Mouse (Mus musculus): ENCODE data around the gene Ccndbp1. TPM values are rescaled to one million over a fixed set of nuclear protein-coding genes. Genes with fewer than 3 reads are reported as not detected.

Gene Ccndbp1
- polyA plus RNA-seq, 1 experiment from 2014 or later: 55.6 TPM

GRCm38 (mm10) chr2:120972964-120973363 is 35.2 kb upstream of the Ccndbp1 start:
- Histone ChIP-seq H3K4me3 (ENCODE audit: low read length) (no peak overlapping the region), H3K4me2 (replicated peaks; ENCODE audit: low read depth, low read length) (peak overlapping the region; percentile 33), H3K27ac (ENCODE audit: low read length) (no peak overlapping the region), H3K9ac (replicated peaks; ENCODE audit: low read length) (no peak overlapping the region), H3K4me1 (ENCODE audit: insufficient read depth, low read length) (peaks cover 22% of the 10 kb centered on the region), H3K9me3 (ENCODE audit: low read length) (no peaks in the 10 kb centered on the region), H3K36me3 (ENCODE audit: insufficient read depth, low read length) (no peaks in the 10 kb centered on the region), H3K27me3 (ENCODE audit: insufficient read depth, low read length) (no peaks in the 10 kb centered on the region)
- ATAC-seq (ENCODE audit: low FRiP score, low TSS enrichment): no peak
- WGBS: 15% methylated on average over 5 of the region's 5 CpGs

GRCm38 (mm10) chr2:120976308-120976707 is 31.9 kb upstream of the Ccndbp1 start:
- Histone ChIP-seq H3K36me3 (ENCODE audit: insufficient read depth, low read length) (no peaks in the 10 kb centered on the region), H3K4me2 (replicated peaks; ENCODE audit: low read depth, low read length) (0 out of 2 replicates have a peak overlapping the region, but pooled peaks have one; percentile 26), H3K9me3 (ENCODE audit: low read length) (no peaks in the 10 kb centered on the region), H3K27me3 (ENCODE audit: insufficient read depth, low read length) (no peaks in the 10 kb centered on the region), H3K9ac (replicated peaks; ENCODE audit: low read length) (no peak overlapping the region), H3K27ac (ENCODE audit: low read length) (no peak overlapping the region), H3K4me3 (ENCODE audit: low read length) (no peak overlapping the region), H3K4me1 (ENCODE audit: insufficient read depth, low read length) (peaks cover 5% of the 10 kb centered on the region; the same call in 1 of the 2 replicates)
- ATAC-seq (ENCODE audit: low FRiP score, low TSS enrichment): no peak
- 53% methylated on average over 4 of the region's 4 CpGs for WGBS

- no peaks in the 10 kb centered on the region for H3K27me3 ChIP-seq (ENCODE audit: insufficient read depth, low read length)
- H3K4me3 ChIP-seq (ENCODE audit: low read length): peak within 1 kb of the TSS; percentile 81
- H3K9ac ChIP-seq (replicated peaks; ENCODE audit: low read length): peak within 1 kb of the TSS; percentile 88
- peak within 1 kb of the TSS; percentile 78 for H3K27ac ChIP-seq (ENCODE audit: low read length)
- WGBS: 1% methylated on average over 52 of the region's 71 CpGs
- peak; percentile 91 for ATAC-seq (ENCODE audit: low FRiP score, low TSS enrichment)
- no peaks in the 10 kb centered on the region for H3K9me3 ChIP-seq (ENCODE audit: low read length)
- no peaks in the 10 kb centered on the region for H3K36me3 ChIP-seq (ENCODE audit: insufficient read depth, low read length)
- peaks cover 5% of the 10 kb centered on the region; the same call in 1 of the 2 replicates for H3K4me1 ChIP-seq (ENCODE audit: insufficient read depth, low read length)
- H3K4me2 ChIP-seq (replicated peaks; ENCODE audit: low read depth, low read length): peak within 1 kb of the TSS; percentile 92
These were observed 30.9 kb upstream of the Ccndbp1 start, which contains the start of gene Tmem62 for GRCm38 (mm10) chr2:120976990-120977925. Tmem62 (plus strand) TSS chr2:120977017.

GRCm38 (mm10) chr2:120977926-120978692 is 30.1 kb upstream of the Ccndbp1 start:
- Histone ChIP-seq H3K27me3 (ENCODE audit: insufficient read depth, low read length) (no peaks in the 10 kb centered on the region), H3K27ac (ENCODE audit: low read length) (no peak overlapping the region), H3K36me3 (ENCODE audit: insufficient read depth, low read length) (no peaks in the 10 kb centered on the region), H3K4me2 (replicated peaks; ENCODE audit: low read depth, low read length) (peak overlapping the region; percentile 92), H3K4me1 (ENCODE audit: insufficient read depth, low read length) (peaks cover 3% of the 10 kb centered on the region; the same call in 1 of the 2 replicates), H3K9me3 (ENCODE audit: low read length) (no peaks in the 10 kb centered on the region), H3K4me3 (ENCODE audit: low read length) (peak overlapping the region; percentile 81), H3K9ac (replicated peaks; ENCODE audit: low read length) (peak overlapping the region; percentile 88; the same call in 1 of the 2 replicates)
- ATAC-seq (ENCODE audit: low FRiP score, low TSS enrichment): no peak
- 78% methylated on average over 8 of the region's 8 CpGs for whole genome bisulfite sequencing

GRCm38 (mm10) chr2:120978693-120979037 is 29.5 kb upstream of the Ccndbp1 start:
- Histone ChIP-seq H3K27me3 (ENCODE audit: insufficient read depth, low read length) (no peaks in the 10 kb centered on the region), H3K36me3 (ENCODE audit: insufficient read depth, low read length) (no peaks in the 10 kb centered on the region), H3K27ac (ENCODE audit: low read length) (no peak overlapping the region), H3K4me2 (replicated peaks; ENCODE audit: low read depth, low read length) (no peak overlapping the region), H3K9ac (replicated peaks; ENCODE audit: low read length) (no peak overlapping the region), H3K4me3 (ENCODE audit: low read length) (no peak overlapping the region), H3K4me1 (ENCODE audit: insufficient read depth, low read length) (no peaks in the 10 kb centered on the region), H3K9me3 (ENCODE audit: low read length) (no peaks in the 10 kb centered on the region)
- ATAC-seq (ENCODE audit: low FRiP score, low TSS enrichment): no peak
- 80% methylated on average over 2 of the region's 2 CpGs for WGBS

GRCm38 (mm10) chr2:120979819-120980218 is 28.4 kb upstream of the Ccndbp1 start:
- WGBS: 87% methylated on average over 1 of the region's 1 CpGs
- H3K27me3 ChIP-seq (ENCODE audit: insufficient read depth, low read length): no peaks in the 10 kb centered on the region
- H3K4me3 ChIP-seq (ENCODE audit: low read length): no peak overlapping the region
- ATAC-seq (ENCODE audit: low FRiP score, low TSS enrichment): no peak
- no peak overlapping the region for H3K27ac ChIP-seq (ENCODE audit: low read length)
- no peaks in the 10 kb centered on the region for H3K36me3 ChIP-seq (ENCODE audit: insufficient read depth, low read length)
- H3K4me2 ChIP-seq (replicated peaks; ENCODE audit: low read depth, low read length): no peak overlapping the region
- no peaks in the 10 kb centered on the region for H3K4me1 ChIP-seq (ENCODE audit: insufficient read depth, low read length)
- H3K9ac ChIP-seq (replicated peaks; ENCODE audit: low read length): no peak overlapping the region
- H3K9me3 ChIP-seq (ENCODE audit: low read length): no peaks in the 10 kb centered on the region

GRCm38 (mm10) chr2:120980861-120981260 is 27.3 kb upstream of the Ccndbp1 start:
- no peak overlapping the region for H3K4me3 ChIP-seq (ENCODE audit: low read length)
- H3K4me1 ChIP-seq (ENCODE audit: insufficient read depth, low read length): no peaks in the 10 kb centered on the region
- H3K9ac ChIP-seq (replicated peaks; ENCODE audit: low read length): no peak overlapping the region
- no peak overlapping the region for H3K4me2 ChIP-seq (replicated peaks; ENCODE audit: low read depth, low read length)
- no peaks in the 10 kb centered on the region for H3K9me3 ChIP-seq (ENCODE audit: low read length)
- no peaks in the 10 kb centered on the region for H3K27me3 ChIP-seq (ENCODE audit: insufficient read depth, low read length)
- no peak for ATAC-seq (ENCODE audit: low FRiP score, low TSS enrichment)
- WGBS: 75% methylated on average over 2 of the region's 2 CpGs
- no peaks in the 10 kb centered on the region for H3K36me3 ChIP-seq (ENCODE audit: insufficient read depth, low read length)
- no peak overlapping the region for H3K27ac ChIP-seq (ENCODE audit: low read length)

- 30% methylated on average over 2 of the region's 2 CpGs for WGBS
- ATAC-seq (ENCODE audit: low FRiP score, low TSS enrichment): no peak
- no peaks in the 10 kb centered on the region for H3K36me3 ChIP-seq (ENCODE audit: insufficient read depth, low read length)
- H3K9ac ChIP-seq (replicated peaks; ENCODE audit: low read length): no peak overlapping the region
- H3K4me3 ChIP-seq (ENCODE audit: low read length): no peak overlapping the region
- H3K27me3 ChIP-seq (ENCODE audit: insufficient read depth, low read length): no peaks in the 10 kb centered on the region
- no peak overlapping the region for H3K27ac ChIP-seq (ENCODE audit: low read length)
- no peaks in the 10 kb centered on the region for H3K9me3 ChIP-seq (ENCODE audit: low read length)
- H3K4me1 ChIP-seq (ENCODE audit: insufficient read depth, low read length): no peaks in the 10 kb centered on the region
- H3K4me2 ChIP-seq (replicated peaks; ENCODE audit: low read depth, low read length): no peak overlapping the region
These were observed 24.6 kb upstream of the Ccndbp1 start for GRCm38 (mm10) chr2:120983611-120984010.

GRCm38 (mm10) chr2:120985241-120985640 is 23.0 kb upstream of the Ccndbp1 start:
- no peaks in the 10 kb centered on the region for H3K36me3 ChIP-seq (ENCODE audit: insufficient read depth, low read length)
- no peaks in the 10 kb centered on the region for H3K4me1 ChIP-seq (ENCODE audit: insufficient read depth, low read length)
- no peaks in the 10 kb centered on the region for H3K9me3 ChIP-seq (ENCODE audit: low read length)
- H3K27ac ChIP-seq (ENCODE audit: low read length): no peak overlapping the region
- no peak overlapping the region for H3K4me3 ChIP-seq (ENCODE audit: low read length)
- ATAC-seq (ENCODE audit: low FRiP score, low TSS enrichment): no peak
- H3K9ac ChIP-seq (replicated peaks; ENCODE audit: low read length): no peak overlapping the region
- WGBS: 93% methylated on average over 1 of the region's 1 CpGs
- no peak overlapping the region for H3K4me2 ChIP-seq (replicated peaks; ENCODE audit: low read depth, low read length)
- H3K27me3 ChIP-seq (ENCODE audit: insufficient read depth, low read length): no peaks in the 10 kb centered on the region

Data from kidney, embryonic 16.5 days (tissue).